Mouse (Mus musculus) embryonic facial prominence, embryonic 15.5 days (tissue): ENCODE data around the gene Rapgef5. TPM values are rescaled to one million over a fixed set of nuclear protein-coding genes. Genes with fewer than 3 reads are reported as not detected.

Experiments used
- ATAC-seq: fragments of 200-750 bp; cut with Nextera tagmentation; 2 replicates; pipeline ENCODE4 v1.8.0; 2017; ENCODE audit warnings: low read depth, moderate TSS enrichment; ENCODE audit not compliant: insufficient number of reproducible peaks, low FRiP score, low TSS enrichment
- H3K27ac ChIP-seq: fragments of 300-500 bp; sonication (generic); replicated peaks from 2 replicates; pipeline ENCODE4 v1.5.1; 2015; ENCODE audit warnings: mild to moderate bottlenecking, inconsistent platforms
- H3K27me3 ChIP-seq: fragments of 300-500 bp; sonication (generic); 2 replicates; pipeline ENCODE4 v1.6.1; 2015; ENCODE audit warnings: inconsistent platforms
- H3K36me3 ChIP-seq: fragments of 300-500 bp; sonication (generic); 2 replicates; pipeline ENCODE4 v1.6.1; 2015; ENCODE audit warnings: mild to moderate bottlenecking, inconsistent platforms
- H3K4me1 ChIP-seq: fragments of 300-500 bp; sonication (generic); 2 replicates; pipeline ENCODE4 v1.6.1; 2015; ENCODE audit warnings: inconsistent platforms
- H3K4me2 ChIP-seq: fragments of 300-500 bp; sonication (generic); replicated peaks from 2 replicates; pipeline ENCODE4 v1.6.1; 2015; ENCODE audit warnings: mild to moderate bottlenecking, inconsistent platforms
- H3K4me3 ChIP-seq: fragments of 300-500 bp; sonication (generic); replicated peaks from 2 replicates; pipeline ENCODE4 v1.5.1; 2015; ENCODE audit warnings: mild to moderate bottlenecking, inconsistent platforms
- H3K9ac ChIP-seq: fragments of 300-500 bp; sonication (generic); 2 replicates; pipeline ENCODE4 v1.6.1; 2015; ENCODE audit warnings: inconsistent platforms
- H3K9me3 ChIP-seq: fragments of 300-500 bp; sonication (generic); replicated peaks from 2 replicates; pipeline ENCODE4 v1.6.1; 2016; ENCODE audit warnings: inconsistent platforms
- WGBS: fragments of 180-500 bp; shearing (Covaris S2); methylation state at CpG from one replicate; pipeline ENCODE4 v1.1.7; 2015; 5-methylcytosine and 5-hydroxymethylcytosine counted together
- polyA plus RNA-seq: library from polyadenylated mRNA; unstranded; fragments of >200 nt; fragmentation: Nextera tagmentation; extraction: Ambion mirVana; gene quantifications from 2 replicates; pipeline ENCODE4 v1.2.1, GENCODE M21; 2015

Rapgef5 gene
- polyA plus RNA-seq, 1 experiment from 2014 or later: 8.6 TPM

GRCm38 (mm10) chr12:117699950-117700665 lies 183.8 kb downstream of the Rapgef5 start:
- H3K4me1 ChIP-seq: no peaks in the 10 kb centered on the region
- ATAC-seq: no peak
- 79% methylated on average over 3 of the region's 3 CpGs for WGBS

GRCm38 (mm10) chr12:117700927-117701326 lies 184.6 kb downstream of the Rapgef5 start:
- 58% methylated on average over 6 of the region's 6 CpGs for WGBS
- Histone ChIP-seq H3K4me2 (no peak overlapping the region), H3K9me3 (no peaks in the 10 kb centered on the region), H3K36me3 (no peaks in the 10 kb centered on the region), H3K4me1 (no peaks in the 10 kb centered on the region), H3K27me3 (no peaks in the 10 kb centered on the region), H3K4me3 (no peak overlapping the region), H3K27ac (no peak overlapping the region), H3K9ac (no peak overlapping the region)
- no peak for ATAC-seq

More at GRCm38 (mm10) chr12:117699950-117700665, 183.8 kb downstream of the Rapgef5 start:
- Histone ChIP-seq H3K9me3 (no peaks in the 10 kb centered on the region), H3K27me3 (no peaks in the 10 kb centered on the region), H3K4me3 (no peak overlapping the region), H3K36me3 (no peaks in the 10 kb centered on the region), H3K4me2 (no peak overlapping the region), H3K27ac (no peak overlapping the region), H3K9ac (no peak overlapping the region)

GRCm38 (mm10) chr12:117702291-117702690 lies 186.0 kb downstream of the Rapgef5 start:
- ATAC-seq: no peak
- WGBS: 88% methylated on average over 8 of the region's 8 CpGs
- Histone ChIP-seq H3K4me3 (no peak overlapping the region), H3K4me1 (no peaks in the 10 kb centered on the region), H3K27me3 (no peaks in the 10 kb centered on the region), H3K27ac (no peak overlapping the region), H3K9me3 (no peaks in the 10 kb centered on the region), H3K9ac (no peak overlapping the region), H3K4me2 (no peak overlapping the region), H3K36me3 (no peaks in the 10 kb centered on the region)

GRCm38 (mm10) chr12:117702928-117703327 lies 186.6 kb downstream of the Rapgef5 start:
- no peak overlapping the region for H3K4me2 ChIP-seq
- no peaks in the 10 kb centered on the region for H3K9me3 ChIP-seq
- H3K9ac ChIP-seq: no peak overlapping the region
- no peak for ATAC-seq
- 80% methylated on average over 9 of the region's 9 CpGs for WGBS
- no peak overlapping the region for H3K4me3 ChIP-seq
- no peaks in the 10 kb centered on the region for H3K4me1 ChIP-seq
- no peak overlapping the region for H3K27ac ChIP-seq
- no peaks in the 10 kb centered on the region for H3K36me3 ChIP-seq
- no peaks in the 10 kb centered on the region for H3K27me3 ChIP-seq

- H3K4me1 ChIP-seq: no peaks in the 10 kb centered on the region
- H3K4me2 ChIP-seq: no peak overlapping the region
- no peaks in the 10 kb centered on the region for H3K36me3 ChIP-seq
- no peak overlapping the region for H3K9ac ChIP-seq
- no peaks in the 10 kb centered on the region for H3K27me3 ChIP-seq
- no peak overlapping the region for H3K4me3 ChIP-seq
- no peak for ATAC-seq
- no peak overlapping the region for H3K27ac ChIP-seq
- H3K9me3 ChIP-seq: no peaks in the 10 kb centered on the region
- WGBS: 37% methylated on average over 2 of the region's 2 CpGs
Measured at GRCm38 (mm10) chr12:117703413-117703812, 187.1 kb downstream of the Rapgef5 start.

GRCm38 (mm10) chr12:117705308-117705707 lies 189.0 kb downstream of the Rapgef5 start:
- H3K27me3 ChIP-seq: no peaks in the 10 kb centered on the region
- WGBS: 73% methylated on average over 3 of the region's 3 CpGs
- no peak overlapping the region for H3K4me2 ChIP-seq

GRCm38 (mm10) chr12:117709280-117709679 lies 193.0 kb downstream of the Rapgef5 start:
- H3K9ac ChIP-seq: no peak overlapping the region
- no peaks in the 10 kb centered on the region for H3K27me3 ChIP-seq
- H3K27ac ChIP-seq: no peak overlapping the region
- no peaks in the 10 kb centered on the region for H3K9me3 ChIP-seq
- WGBS: 82% methylated on average over 12 of the region's 12 CpGs
- no peak overlapping the region for H3K4me3 ChIP-seq
- no peaks in the 10 kb centered on the region for H3K4me1 ChIP-seq
- H3K36me3 ChIP-seq: no peaks in the 10 kb centered on the region
- H3K4me2 ChIP-seq: no peak overlapping the region
- no peak for ATAC-seq

More at GRCm38 (mm10) chr12:117705308-117705707, 189.0 kb downstream of the Rapgef5 start:
- no peaks in the 10 kb centered on the region for H3K4me1 ChIP-seq
- ATAC-seq: no peak
- no peak overlapping the region for H3K4me3 ChIP-seq
- no peak overlapping the region for H3K9ac ChIP-seq
- H3K9me3 ChIP-seq: no peaks in the 10 kb centered on the region
- H3K36me3 ChIP-seq: no peaks in the 10 kb centered on the region
- no peak overlapping the region for H3K27ac ChIP-seq

- Histone ChIP-seq H3K4me1 (no peaks in the 10 kb centered on the region), H3K27me3 (no peaks in the 10 kb centered on the region), H3K9me3 (no peaks in the 10 kb centered on the region), H3K4me2 (no peak overlapping the region), H3K27ac (no peak overlapping the region), H3K36me3 (no peaks in the 10 kb centered on the region), H3K4me3 (no peak overlapping the region), H3K9ac (no peak overlapping the region)
- 84% methylated on average over 6 of the region's 6 CpGs for WGBS
- ATAC-seq: no peak
Measured at GRCm38 (mm10) chr12:117712474-117712873, 196.2 kb downstream of the Rapgef5 start.

- Histone ChIP-seq H3K27me3 (no peaks in the 10 kb centered on the region), H3K9ac (no peak overlapping the region), H3K27ac (no peak overlapping the region), H3K9me3 (no peaks in the 10 kb centered on the region), H3K4me2 (no peak overlapping the region), H3K36me3 (no peaks in the 10 kb centered on the region), H3K4me1 (no peaks in the 10 kb centered on the region), H3K4me3 (no peak overlapping the region)
- 56% methylated on average over 6 of the region's 6 CpGs for WGBS
- no peak for ATAC-seq
Measured at GRCm38 (mm10) chr12:117713616-117714015, 197.3 kb downstream of the Rapgef5 start.

- no peak overlapping the region for H3K27ac ChIP-seq
- no peak overlapping the region for H3K9ac ChIP-seq
- WGBS: 58% methylated on average over 14 of the region's 14 CpGs
- H3K4me2 ChIP-seq: no peak overlapping the region
- no peaks in the 10 kb centered on the region for H3K9me3 ChIP-seq
- H3K27me3 ChIP-seq: no peaks in the 10 kb centered on the region
- H3K4me1 ChIP-seq: no peaks in the 10 kb centered on the region
- H3K36me3 ChIP-seq: no peaks in the 10 kb centered on the region
- no peak for ATAC-seq
- H3K4me3 ChIP-seq: no peak overlapping the region
Measured at GRCm38 (mm10) chr12:117720794-117721747, 204.8 kb downstream of the Rapgef5 start.

- Histone ChIP-seq H3K4me2 (no peak overlapping the region), H3K9ac (no peak overlapping the region), H3K9me3 (no peaks in the 10 kb centered on the region), H3K36me3 (no peaks in the 10 kb centered on the region), H3K27ac (no peak overlapping the region), H3K27me3 (no peaks in the 10 kb centered on the region), H3K4me1 (no peaks in the 10 kb centered on the region), H3K4me3 (no peak overlapping the region)
- WGBS: 53% methylated on average over 6 of the region's 6 CpGs
- ATAC-seq: no peak
Measured at GRCm38 (mm10) chr12:117721748-117722150, 205.5 kb downstream of the Rapgef5 start.
